Mouse (Mus musculus) adrenal gland, postnatal 0 days (tissue): ENCODE results near the gene Gm5938. TPM values are rescaled to one million over a fixed set of nuclear protein-coding genes. Genes with fewer than 3 reads are reported as not detected.

Experiments
- polyA plus RNA-seq: library from polyadenylated mRNA; unstranded; fragments of >200 nt; fragmentation: Nextera tagmentation; extraction: Ambion mirVana; gene quantifications from 2 replicates; pipeline ENCODE4 v1.2.1, GENCODE M21; 2015

The Gm5938 gene
- polyA plus RNA-seq: not detected in 2 replicates

DNA sequence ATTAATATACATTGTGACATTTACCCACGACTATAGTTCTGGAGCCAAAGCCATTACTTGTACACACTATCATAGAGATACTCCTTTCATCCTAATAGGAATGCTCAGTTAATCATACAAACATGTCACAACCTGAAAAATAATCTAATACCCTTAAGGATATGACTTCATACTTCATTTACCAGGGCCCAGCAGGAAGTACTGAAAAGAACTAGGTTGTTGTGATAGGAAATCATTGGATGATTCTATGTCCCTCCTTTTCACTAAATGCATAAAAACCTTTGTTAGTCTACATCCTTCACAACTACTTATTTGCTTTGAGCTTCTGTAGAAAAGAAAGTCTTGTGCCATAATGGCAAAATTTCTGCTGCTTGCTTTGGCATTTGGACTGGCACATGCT is at the start of gene Gm5938:
Gene Gm5938, plus strand, starts transcription at position 301 of the 400 bp plus-strand sequence.

DNA sequence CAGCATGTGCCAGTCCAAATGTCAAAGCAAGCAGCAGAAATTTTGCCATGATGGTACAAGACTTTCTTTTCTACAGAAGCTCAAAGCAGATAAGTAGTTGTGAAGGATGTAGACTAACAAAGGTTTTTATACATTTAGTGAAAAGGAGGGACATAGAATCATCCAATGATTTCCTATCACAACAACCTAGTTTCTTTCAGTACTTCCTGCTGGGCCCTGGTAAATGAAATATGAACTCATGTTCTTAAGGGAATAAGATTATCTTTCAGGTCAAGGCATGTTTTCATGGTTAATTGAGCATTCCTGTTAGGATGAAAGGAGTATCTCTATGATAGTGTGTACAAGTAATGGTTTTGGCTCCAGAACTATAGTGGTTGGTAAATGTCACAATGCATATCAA is 34.0 kb upstream of the Gm5938 start, which contains the start of gene Obp1a:
Gene Obp1a, minus strand, starts transcription at position 101 of the 400 bp plus-strand sequence.

Other genes starting within 250 kb of the Gm5938 start
- gene 5430402E10Rik, start 200.4 kb upstream of the Gm5938 start, polyA plus RNA-seq: not detected in 2 replicates
- gene Obp1a, start 34.1 kb upstream of the Gm5938 start, polyA plus RNA-seq: not detected in 2 replicates
- gene Obp1b, start 61.3 kb downstream of the Gm5938 start, polyA plus RNA-seq: not detected in 2 replicates
- gene Gm14743, start 120.5 kb downstream of the Gm5938 start, polyA plus RNA-seq: not detected in 2 replicates
- not detected in 2 replicates for gene 4930480E11Rik, start 244.2 kb downstream of the Gm5938 start, polyA plus RNA-seq